Mouse (Mus musculus): ENCODE results near the gene Bclaf1. TPM values are rescaled to one million over a fixed set of nuclear protein-coding genes. Genes with fewer than 3 reads are reported as not detected.

Gene Bclaf1
- polyA plus RNA-seq, 1 experiment = 19.2 TPM

DNA sequence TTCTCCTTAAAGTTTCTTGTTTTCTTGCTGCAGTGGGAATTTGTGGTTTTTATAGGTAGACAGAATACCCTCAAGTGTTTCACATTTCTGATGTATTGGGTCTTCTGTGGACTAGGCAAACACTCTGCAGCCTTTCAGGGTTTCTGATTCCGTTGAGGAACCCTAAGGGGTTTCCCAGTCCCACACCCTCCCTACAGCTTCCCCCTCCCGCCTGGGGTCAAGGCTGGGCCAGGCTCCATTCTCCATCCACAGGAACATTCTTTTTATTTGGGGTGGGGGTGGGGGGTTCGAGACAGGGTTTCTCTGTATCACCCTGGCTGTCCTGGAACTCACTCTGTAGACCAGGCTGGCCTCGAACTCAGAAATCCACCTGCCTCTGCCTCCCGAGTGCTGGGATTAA, 13.2 kb upstream of the Bclaf1 start:
- Histone ChIP-seq H3K27me3 (ENCODE audit: control insufficient read depth, insufficient read depth, insufficient read length) (no peaks in the 10 kb centered on the region), H3K4me3 (ENCODE audit: insufficient read depth, poor library complexity, severe bottlenecking) (no peak overlapping the region), H3K79me3 (ENCODE audit: low read depth) (no peaks in the 10 kb centered on the region), H3K36me3 (ENCODE audit: control insufficient read depth, insufficient read depth) (no peaks in the 10 kb centered on the region), H3K79me2 (ENCODE audit: control insufficient read depth, insufficient read depth) (no peaks in the 10 kb centered on the region), H3ac (ENCODE audit: control insufficient read depth, insufficient read length, low read depth) (no peak overlapping the region)
- TF ChIP-seq MYOG (IDR thresholded peaks at IDR 0.05; ENCODE audit: control insufficient read depth, extremely low read depth, insufficient read length) (no peak), CTCF (IDR thresholded peaks at IDR 0.05; ENCODE audit: control insufficient read depth, insufficient read depth, insufficient read length) (no peak), USF1 (IDR thresholded peaks at IDR 0.05; ENCODE audit: low read depth) (no peak), CEBPB (IDR thresholded peaks at IDR 0.05; ENCODE audit: low read depth) (no peak), MYOD1 (IDR thresholded peaks at IDR 0.05; ENCODE audit: control insufficient read depth, insufficient read length, low read depth) (no peak), MAX (IDR thresholded peaks at IDR 0.05) (no peak), FOSL1 (IDR thresholded peaks at IDR 0.05; ENCODE audit: insufficient read depth, low read length, poor library complexity, severe bottlenecking) (no peak)

DNA sequence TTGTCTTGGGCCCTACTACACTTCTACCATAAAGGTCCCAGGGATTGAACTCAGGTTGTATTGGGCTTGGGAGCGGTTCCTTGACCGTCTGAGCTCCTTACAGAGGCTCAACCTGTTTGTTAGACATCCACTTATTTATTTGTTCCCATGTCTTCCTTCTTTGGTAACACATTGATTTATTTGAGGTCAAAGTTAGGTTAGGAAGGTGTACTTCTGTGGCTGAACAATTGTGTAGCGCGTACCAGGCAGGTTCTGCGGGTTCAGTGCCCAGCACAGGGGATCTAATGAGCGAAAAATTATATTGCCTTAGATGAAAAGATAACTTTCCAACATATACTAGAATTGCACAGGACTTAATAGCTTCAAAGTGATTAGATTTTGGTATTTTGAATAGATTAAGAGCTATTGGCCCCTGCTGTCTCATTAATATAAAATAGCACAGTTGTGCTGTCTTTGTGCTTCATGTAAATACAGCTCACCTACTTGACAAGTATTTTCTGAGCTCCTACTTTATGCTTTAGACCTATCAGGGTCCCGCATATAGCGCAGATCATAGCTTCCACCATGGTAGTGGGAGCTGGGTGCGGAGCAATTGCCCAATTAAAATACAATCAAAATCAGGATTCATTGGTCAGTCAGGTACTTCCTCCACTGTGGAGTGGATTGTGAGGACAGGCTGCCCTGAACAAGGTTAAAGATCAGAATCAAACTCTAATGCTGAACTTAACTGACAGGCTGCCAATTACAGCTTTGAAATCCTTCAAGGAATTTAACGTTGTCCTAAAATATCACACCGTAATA, 1.1 kb upstream of the Bclaf1 start:
- H3K36me3 ChIP-seq (ENCODE audit: control insufficient read depth, insufficient read depth) = peaks cover 18% of the 10 kb centered on the region
- peak overlapping the region; percentile 86 for H3ac ChIP-seq (ENCODE audit: control insufficient read depth, insufficient read length, low read depth)
- H3K79me3 ChIP-seq (ENCODE audit: low read depth) = peaks cover 33% of the 10 kb centered on the region
- no peak for TF ChIP-seq CTCF (IDR thresholded peaks at IDR 0.05; ENCODE audit: control insufficient read depth, insufficient read depth, insufficient read length)
- TF ChIP-seq FOSL1 (IDR thresholded peaks at IDR 0.05; ENCODE audit: insufficient read depth, low read length, poor library complexity, severe bottlenecking) = no peak
- no peak for TF ChIP-seq USF1 (IDR thresholded peaks at IDR 0.05; ENCODE audit: low read depth)
- no peak for TF ChIP-seq MAX (IDR thresholded peaks at IDR 0.05)
- TF ChIP-seq MYOG (IDR thresholded peaks at IDR 0.05; ENCODE audit: control insufficient read depth, extremely low read depth, insufficient read length) = no peak
- no peak for TF ChIP-seq MYOD1 (IDR thresholded peaks at IDR 0.05; ENCODE audit: control insufficient read depth, insufficient read length, low read depth)
- no peak for TF ChIP-seq CEBPB (IDR thresholded peaks at IDR 0.05; ENCODE audit: low read depth)
- no peaks in the 10 kb centered on the region for H3K27me3 ChIP-seq (ENCODE audit: control insufficient read depth, insufficient read depth, insufficient read length)
- H3K79me2 ChIP-seq (ENCODE audit: control insufficient read depth, insufficient read depth) = peaks cover 39% of the 10 kb centered on the region
- H3K4me3 ChIP-seq (ENCODE audit: insufficient read depth, poor library complexity, severe bottlenecking) = peak overlapping the region; percentile 97

DNA sequence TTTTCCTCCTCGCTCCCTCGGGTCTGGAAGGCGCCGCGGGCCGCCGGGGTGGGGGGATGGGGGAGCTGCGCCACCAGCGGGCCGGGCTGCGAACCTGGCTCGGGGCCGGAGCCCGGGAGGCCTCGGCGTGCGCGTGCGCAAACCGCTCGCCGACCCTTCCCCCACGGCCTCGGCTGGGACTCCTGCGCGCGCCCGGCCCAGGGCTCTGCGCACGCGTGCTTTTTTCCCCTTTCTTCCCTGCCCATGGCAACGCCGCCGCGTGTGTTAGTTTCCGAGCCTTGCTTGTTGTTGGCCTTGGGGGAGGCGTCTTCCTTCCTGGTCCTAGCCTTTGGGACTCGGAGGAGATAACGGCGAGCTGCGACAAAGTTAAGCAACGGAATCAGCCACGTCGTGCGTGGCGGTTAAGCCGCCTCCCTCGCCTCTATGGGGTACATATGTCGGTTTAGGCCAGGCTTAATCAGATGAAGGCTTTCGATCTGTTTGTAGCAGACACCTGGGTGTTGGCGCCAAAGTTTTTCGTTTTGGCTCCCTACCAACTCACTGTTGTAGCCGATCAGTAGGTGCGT, 550 bp downstream of the Bclaf1 start:
- peaks cover 50% of the 10 kb centered on the region for H3K79me3 ChIP-seq (ENCODE audit: low read depth)
- H3K79me2 ChIP-seq (ENCODE audit: control insufficient read depth, insufficient read depth) = peaks cover 56% of the 10 kb centered on the region
- no peak for TF ChIP-seq CTCF (IDR thresholded peaks at IDR 0.05; ENCODE audit: control insufficient read depth, insufficient read depth, insufficient read length)
- no peak for TF ChIP-seq FOSL1 (IDR thresholded peaks at IDR 0.05; ENCODE audit: insufficient read depth, low read length, poor library complexity, severe bottlenecking)
- peak; percentile 85 for TF ChIP-seq MAX (IDR thresholded peaks at IDR 0.05)
- peak overlapping the region; percentile 97 for H3K4me3 ChIP-seq (ENCODE audit: insufficient read depth, poor library complexity, severe bottlenecking)
- H3K36me3 ChIP-seq (ENCODE audit: control insufficient read depth, insufficient read depth) = peaks cover 26% of the 10 kb centered on the region
- H3K27me3 ChIP-seq (ENCODE audit: control insufficient read depth, insufficient read depth, insufficient read length) = no peaks in the 10 kb centered on the region
- peak overlapping the region; percentile 96 for H3ac ChIP-seq (ENCODE audit: control insufficient read depth, insufficient read length, low read depth)

DNA sequence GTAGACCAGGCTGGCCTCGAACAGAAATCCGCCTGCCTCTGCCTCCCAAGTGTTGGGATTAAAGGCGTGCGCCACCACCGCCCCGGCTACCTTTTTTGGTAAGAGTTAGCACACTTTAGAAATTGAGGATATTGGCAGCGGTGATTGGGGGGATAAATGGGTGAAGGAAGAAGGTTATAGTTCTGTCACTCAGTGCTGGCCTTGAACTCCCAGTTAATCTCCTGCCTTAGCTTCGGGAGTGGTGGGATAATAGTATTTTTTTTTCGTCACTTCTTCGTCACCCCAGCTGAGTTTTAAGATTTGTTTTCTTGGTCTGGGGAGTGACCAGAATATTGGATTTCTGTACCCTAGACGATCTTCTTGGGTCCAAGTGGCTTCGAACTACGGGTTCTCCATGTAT, 1.2 kb downstream of the Bclaf1 start:
- peak overlapping the region; percentile 97 for H3K4me3 ChIP-seq (ENCODE audit: insufficient read depth, poor library complexity, severe bottlenecking)
- H3K79me2 ChIP-seq (ENCODE audit: control insufficient read depth, insufficient read depth) = peaks cover 62% of the 10 kb centered on the region
- H3K79me3 ChIP-seq (ENCODE audit: low read depth) = peaks cover 56% of the 10 kb centered on the region
- TF ChIP-seq CEBPB (IDR thresholded peaks at IDR 0.05; ENCODE audit: low read depth) (no peak), MAX (IDR thresholded peaks at IDR 0.05) (no peak), USF1 (IDR thresholded peaks at IDR 0.05; ENCODE audit: low read depth) (no peak), MYOD1 (IDR thresholded peaks at IDR 0.05; ENCODE audit: control insufficient read depth, insufficient read length, low read depth) (no peak), FOSL1 (IDR thresholded peaks at IDR 0.05; ENCODE audit: insufficient read depth, low read length, poor library complexity, severe bottlenecking) (no peak), MYOG (IDR thresholded peaks at IDR 0.05; ENCODE audit: control insufficient read depth, extremely low read depth, insufficient read length) (no peak), CTCF (IDR thresholded peaks at IDR 0.05; ENCODE audit: control insufficient read depth, insufficient read depth, insufficient read length) (no peak)
- peaks cover 33% of the 10 kb centered on the region for H3K36me3 ChIP-seq (ENCODE audit: control insufficient read depth, insufficient read depth)
- no peak overlapping the region for H3ac ChIP-seq (ENCODE audit: control insufficient read depth, insufficient read length, low read depth)
- H3K27me3 ChIP-seq (ENCODE audit: control insufficient read depth, insufficient read depth, insufficient read length) = no peaks in the 10 kb centered on the region

- Histone ChIP-seq H3K79me3 (ENCODE audit: low read depth) (peaks cover 61% of the 10 kb centered on the region), H3K4me3 (ENCODE audit: insufficient read depth, poor library complexity, severe bottlenecking) (peak overlapping the region; percentile 97)
Measured at GRCm38 (mm10) chr10:20313941-20314340, 1.7 kb downstream of the Bclaf1 start.

GRCm38 (mm10) chr10:20314797-20315196, 2.5 kb downstream of the Bclaf1 start:
- Histone ChIP-seq H3ac (ENCODE audit: control insufficient read depth, insufficient read length, low read depth) (no peak overlapping the region), H3K79me3 (ENCODE audit: low read depth) (peaks cover 70% of the 10 kb centered on the region), H3K27me3 (ENCODE audit: control insufficient read depth, insufficient read depth, insufficient read length) (no peaks in the 10 kb centered on the region), H3K36me3 (ENCODE audit: control insufficient read depth, insufficient read depth) (peaks cover 46% of the 10 kb centered on the region), H3K79me2 (ENCODE audit: control insufficient read depth, insufficient read depth) (peaks cover 76% of the 10 kb centered on the region), H3K4me3 (ENCODE audit: insufficient read depth, poor library complexity, severe bottlenecking) (no peak overlapping the region)
- TF ChIP-seq CTCF (IDR thresholded peaks at IDR 0.05; ENCODE audit: control insufficient read depth, insufficient read depth, insufficient read length) (no peak), MYOD1 (IDR thresholded peaks at IDR 0.05; ENCODE audit: control insufficient read depth, insufficient read length, low read depth) (no peak), MYOG (IDR thresholded peaks at IDR 0.05; ENCODE audit: control insufficient read depth, extremely low read depth, insufficient read length) (no peak), CEBPB (IDR thresholded peaks at IDR 0.05; ENCODE audit: low read depth) (no peak), MAX (IDR thresholded peaks at IDR 0.05) (no peak), USF1 (IDR thresholded peaks at IDR 0.05; ENCODE audit: low read depth) (no peak), FOSL1 (IDR thresholded peaks at IDR 0.05; ENCODE audit: insufficient read depth, low read length, poor library complexity, severe bottlenecking) (no peak)

More at GRCm38 (mm10) chr10:20313941-20314340, 1.7 kb downstream of the Bclaf1 start:
- H3K36me3 ChIP-seq (ENCODE audit: control insufficient read depth, insufficient read depth) = peaks cover 38% of the 10 kb centered on the region
- TF ChIP-seq MYOD1 (IDR thresholded peaks at IDR 0.05; ENCODE audit: control insufficient read depth, insufficient read length, low read depth) (no peak), CEBPB (IDR thresholded peaks at IDR 0.05; ENCODE audit: low read depth) (peak; percentile 67)
- H3K27me3 ChIP-seq (ENCODE audit: control insufficient read depth, insufficient read depth, insufficient read length) = no peaks in the 10 kb centered on the region
- H3ac ChIP-seq (ENCODE audit: control insufficient read depth, insufficient read length, low read depth) = no peak overlapping the region
- peaks cover 67% of the 10 kb centered on the region for H3K79me2 ChIP-seq (ENCODE audit: control insufficient read depth, insufficient read depth)

Measured in C2C12 (cell line).